Mouse (Mus musculus) MEL (cell line): ENCODE results near the gene Pgrmc1. TPM values are rescaled to one million over a fixed set of nuclear protein-coding genes. Genes with fewer than 3 reads are reported as not detected.

ENCODE experiments used
- DNase-seq: peaks from one replicate; pipeline ENCODE4 v3.0.0; 2011; ENCODE audit warnings: low read depth, low spot score
- H3K27ac ChIP-seq: 2 replicates; pipeline ENCODE4 v1.5.1; 2012; ENCODE audit warnings: low read depth, mild to moderate bottlenecking, control low read depth, low read length, moderate library complexity; ENCODE audit not compliant: control insufficient read depth
- H3K27me3 ChIP-seq, 2 experiments: fragments of 150-350 bp in 1 of 2; sonication (generic) in 1 of 2; 2 replicates each; pipeline ENCODE4 v1.6.1; 2012; ENCODE audit warnings: low read length in 2 of 2, mild to moderate bottlenecking in 2 of 2, improper control_type of control experiment in 1 of 2, moderate library complexity in 1 of 2; ENCODE audit not compliant: insufficient read depth in 2 of 2, control insufficient read depth in 1 of 2
- H3K36me3 ChIP-seq, 2 experiments: 2 replicates each; pipeline ENCODE4 v1.6.1; 2012 to 2014; ENCODE audit warnings: low read length in 2 of 2, improper control_type of control experiment in 1 of 2, inconsistent platforms in 1 of 2, mild to moderate bottlenecking in 1 of 2; ENCODE audit not compliant: insufficient read depth in 2 of 2, control insufficient read depth in 1 of 2
- H3K4me1 ChIP-seq, 2 experiments: fragments of 150-350 bp in 1 of 2; sonication (generic) in 1 of 2; 2 replicates each; pipeline ENCODE4 v1.6.1; 2012; ENCODE audit warnings: low read length in 2 of 2, improper control_type of control experiment in 1 of 2, mild to moderate bottlenecking in 1 of 2; ENCODE audit not compliant: insufficient read depth in 2 of 2, control insufficient read depth in 1 of 2
- H3K4me3 ChIP-seq, 2 experiments: fragments of 150-350 bp in 1 of 2; sonication (generic) in 1 of 2; 2 replicates each; pipeline ENCODE4 v1.5.1; 2012; ENCODE audit warnings: low read depth in 2 of 2, low read length in 2 of 2, mild to moderate bottlenecking in 2 of 2, moderate library complexity in 2 of 2, control low read depth in 1 of 2, improper control_type of control experiment in 1 of 2; ENCODE audit not compliant: control insufficient read depth in 1 of 2, insufficient read depth in 1 of 2
- H3K79me2 ChIP-seq: 2 replicates; pipeline ENCODE4 v1.6.1; 2012; ENCODE audit warnings: mild to moderate bottlenecking, low read length, moderate library complexity; ENCODE audit not compliant: control insufficient read depth, poor library complexity, insufficient read depth
- H3K9ac ChIP-seq: 2 replicates; pipeline ENCODE4 v1.6.1; 2012; ENCODE audit warnings: low read depth, mild to moderate bottlenecking, control low read depth, low read length, moderate library complexity; ENCODE audit not compliant: control insufficient read depth, poor library complexity, severe bottlenecking
- H3K9me3 ChIP-seq: fragments of 150-350 bp; sonication (generic); replicated peaks from 2 replicates; pipeline ENCODE4 v1.6.1; 2012; ENCODE audit warnings: mild to moderate bottlenecking, low read length, improper control_type of control experiment, moderate library complexity; ENCODE audit not compliant: insufficient read depth
- CHD1 ChIP-seq: IDR thresholded peaks from 2 replicates; pipeline ENCODE4 v1.6.1; 2012; ENCODE audit warnings: low read depth, mild to moderate bottlenecking, inconsistent platforms, low read length, improper control_type of control experiment
- CTCF ChIP-seq, 3 experiments: IDR thresholded peaks in 2 of 3; conservative IDR thresholded peaks in 1 of 3; 2 replicates each; pipeline ENCODE4 v1.5.1; 2011 to 2012; ENCODE audit warnings: low read length in 3 of 3, low read depth in 2 of 3, mild to moderate bottlenecking in 2 of 3, improper control_type of control experiment in 1 of 3, inconsistent platforms in 1 of 3, mixed read lengths in 1 of 3, moderate library complexity in 1 of 3; ENCODE audit not compliant: control insufficient read depth in 1 of 3, insufficient read depth in 1 of 3, poor library complexity in 1 of 3, severe bottlenecking in 1 of 3
- ELF1 ChIP-seq: IDR thresholded peaks from 2 replicates; pipeline ENCODE4 v1.6.1; 2014; ENCODE audit warnings: low read depth, mild to moderate bottlenecking, inconsistent platforms, low read length, improper control_type of control experiment, moderate library complexity
- EP300 ChIP-seq, 2 experiments: IDR thresholded peaks; 2 replicates each; pipeline ENCODE4 v1.6.1; 2011; ENCODE audit warnings: improper control_type of control experiment in 2 of 2, low read length in 2 of 2, low read depth in 1 of 2, mild to moderate bottlenecking in 1 of 2
- ETS1 ChIP-seq: IDR thresholded peaks from 2 replicates; pipeline ENCODE4 v1.6.1; 2012; ENCODE audit warnings: low read depth, mild to moderate bottlenecking, inconsistent platforms, low read length, improper control_type of control experiment, moderate library complexity
- GABPA ChIP-seq: IDR thresholded peaks from 2 replicates; pipeline ENCODE4 v1.6.1; 2012; ENCODE audit warnings: low read depth, mild to moderate bottlenecking, inconsistent platforms, low read length, improper control_type of control experiment, moderate library complexity
- HCFC1 ChIP-seq: IDR thresholded peaks from 2 replicates; pipeline ENCODE4 v1.6.1; 2012; ENCODE audit warnings: low read depth, mild to moderate bottlenecking, inconsistent platforms, low read length, improper control_type of control experiment, moderate library complexity
- MAFK ChIP-seq: IDR thresholded peaks from 2 replicates; pipeline ENCODE4 v1.6.1; 2011; ENCODE audit warnings: low read depth, mild to moderate bottlenecking, low read length, improper control_type of control experiment, borderline replicate concordance
- MAZ ChIP-seq: IDR thresholded peaks from 2 replicates; pipeline ENCODE4 v1.6.1; 2012; ENCODE audit warnings: low read depth, mild to moderate bottlenecking, inconsistent platforms, low read length, improper control_type of control experiment
- MXI1 ChIP-seq: IDR thresholded peaks from 2 replicates; pipeline ENCODE4 v1.6.1; 2011; ENCODE audit warnings: mild to moderate bottlenecking, low read depth, low read length, improper control_type of control experiment
- MYC ChIP-seq: IDR thresholded peaks from 2 replicates; pipeline ENCODE4 v1.6.1; 2011; ENCODE audit warnings: low read depth, mild to moderate bottlenecking, low read length, improper control_type of control experiment, moderate library complexity
- NELFE ChIP-seq: IDR thresholded peaks from 2 replicates; pipeline ENCODE4 v1.6.1; 2011; ENCODE audit warnings: low read depth, low read length, improper control_type of control experiment
- RCOR1 ChIP-seq: IDR thresholded peaks from 2 replicates; pipeline ENCODE4 v1.6.1; 2012; ENCODE audit warnings: low read depth, mild to moderate bottlenecking, inconsistent platforms, low read length, improper control_type of control experiment
- SIN3A ChIP-seq: IDR thresholded peaks from 2 replicates; pipeline ENCODE4 v1.6.1; 2012; ENCODE audit warnings: low read length, improper control_type of control experiment, inconsistent platforms
- TBP ChIP-seq: IDR thresholded peaks from 2 replicates; pipeline ENCODE4 v1.8.0; 2011; ENCODE audit warnings: low read depth, low read length, improper control_type of control experiment
- USF1 ChIP-seq: IDR thresholded peaks from 2 replicates; pipeline ENCODE4 v1.6.1; 2014; ENCODE audit warnings: low read depth, mild to moderate bottlenecking, inconsistent platforms, low read length, improper control_type of control experiment, moderate library complexity
- USF2 ChIP-seq, 2 experiments: IDR thresholded peaks; 2 replicates each; pipeline ENCODE4 v1.6.1; 2011 to 2012; ENCODE audit warnings: improper control_type of control experiment in 2 of 2, low read length in 2 of 2, borderline replicate concordance in 1 of 2, inconsistent platforms in 1 of 2, low read depth in 1 of 2, mild to moderate bottlenecking in 1 of 2; ENCODE audit not compliant: insufficient read depth in 1 of 2
- polyA plus RNA-seq, 2 experiments: library from polyadenylated mRNA; stranded (reverse) in 1 of 2; unstranded in 1 of 2; fragments of >175 nt in 1 of 2; fragments of >200 nt in 1 of 2; gene quantifications; 2 replicates each; pipeline versions ENCODE4 v1.2.1 to v1.2.4; 2012; ENCODE audit warnings: low replicate concordance in 2 of 2, low read depth in 1 of 2; ENCODE audit not compliant: insufficient read length in 2 of 2, insufficient read depth in 1 of 2, missing spikeins in 1 of 2
- total RNA-seq: library from RNA; depleted of rRNA; stranded (reverse); fragments of 300-350 nt; gene quantifications from 2 replicates; pipeline ENCODE4 v1.2.3, GENCODE M21; 2012

Gene Pgrmc1
- total and polyA plus RNA-seq, 3 experiments, result 78.9 to 97.1 (median 88.3) TPM

- Histone ChIP-seq H3K27me3 (no peaks in the 10 kb centered on the region), H3K9ac (no peak overlapping the region), H3K79me2 (no peaks in the 10 kb centered on the region), H3K27ac (no peak overlapping the region; the same call in 1 of the 2 replicates), H3K4me3 (no peak overlapping the region), H3K4me1 (peaks cover 0 to 7% of the 10 kb centered on the region in 2 experiments), H3K9me3 (no peaks in the 10 kb centered on the region), H3K36me3 (peaks cover 0 to 8% of the 10 kb centered on the region in 2 experiments; a peak in 2 of 4 replicates)
- TF ChIP-seq ETS1 (no peak; the same call in 1 of the 2 replicates), CHD1 (no peak), MXI1 (no peak), NELFE (no peak), GABPA (no peak), MAFK (no peak), USF2 (IDR thresholded peaks at IDR 0.05; ENCODE audit: borderline replicate concordance in 1 of 2, insufficient read depth in 1 of 2, low read depth in 1 of 2, low read length in 2 of 2) (no peak), USF1 (no peak), TBP (no peak), MAZ (no peak), EP300 (IDR thresholded peaks at IDR 0.05; ENCODE audit: low read depth in 1 of 2, low read length in 2 of 2) (no peak), MYC (no peak), RCOR1 (no peak)
- DNase-seq, result peak; percentile 25
Observed at GRCm38 (mm10) chrX:36591120-36591519, 6.9 kb upstream of the Pgrmc1 start.

GRCm38 (mm10) chrX:36591539-36591938 is 6.5 kb upstream of the Pgrmc1 start:
- TF ChIP-seq ELF1 (no peak), CTCF (IDR thresholded peaks at IDR 0.05 in 2 of 3, conservative IDR thresholded peaks at IDR 0.05 in 1 of 3; ENCODE audit: control insufficient read depth in 1 of 3, insufficient read depth in 1 of 3, low read depth in 2 of 3, low read length in 3 of 3, poor library complexity in 1 of 3, severe bottlenecking in 1 of 3) (no peak), USF2 (IDR thresholded peaks at IDR 0.05; ENCODE audit: borderline replicate concordance in 1 of 2, insufficient read depth in 1 of 2, low read depth in 1 of 2, low read length in 2 of 2) (no peak), HCFC1 (no peak), SIN3A (no peak)
- Histone ChIP-seq H3K9ac (no peak overlapping the region), H3K9me3 (no peaks in the 10 kb centered on the region), H3K4me3 (no peak overlapping the region), H3K4me1 (peaks cover 0 to 8% of the 10 kb centered on the region in 2 experiments), H3K27ac (no peak overlapping the region; the same call in 1 of the 2 replicates), H3K27me3 (no peaks in the 10 kb centered on the region), H3K79me2 (no peaks in the 10 kb centered on the region), H3K36me3 (peaks cover 0 to 8% of the 10 kb centered on the region in 2 experiments; a peak in 2 of 4 replicates)
- no peak for DNase-seq
